Mouse (Mus musculus) limb, embryonic 13.5 days (tissue): ENCODE results near the gene 4933424G06Rik. TPM values are rescaled to one million over a fixed set of nuclear protein-coding genes. Genes with fewer than 3 reads are reported as not detected.
"Not testable (repeated sequence)": the region's sequence is repeated elsewhere in the genome, so short reads cannot be mapped to it uniquely, and the experiment has no call there.

Source experiments
- ATAC-seq: fragments of 200-750 bp; cut with Nextera tagmentation; 2 replicates; pipeline ENCODE4 v1.8.0; 2017; ENCODE audit warnings: low read depth, moderate number of reproducible peaks, moderate TSS enrichment; ENCODE audit not compliant: low FRiP score
- H3K27ac ChIP-seq: fragments of 300-500 bp; sonication (generic); 2 replicates; pipeline ENCODE4 v1.5.1; 2015; ENCODE audit warnings: inconsistent platforms, mild to moderate bottlenecking, moderate library complexity
- H3K27me3 ChIP-seq: fragments of 300-500 bp; sonication (generic); 2 replicates; pipeline ENCODE4 v1.6.1; 2015; ENCODE audit warnings: mild to moderate bottlenecking, inconsistent platforms
- H3K36me3 ChIP-seq: fragments of 300-500 bp; sonication (generic); 2 replicates; pipeline ENCODE4 v1.6.1; 2015; ENCODE audit warnings: inconsistent platforms, mild to moderate bottlenecking, moderate library complexity
- H3K4me1 ChIP-seq: fragments of 300-500 bp; sonication (generic); 2 replicates; pipeline ENCODE4 v1.6.1; 2015; ENCODE audit warnings: inconsistent platforms
- H3K4me2 ChIP-seq: fragments of 300-500 bp; sonication (generic); replicated peaks from 2 replicates; pipeline ENCODE4 v1.6.1; 2015; ENCODE audit warnings: inconsistent platforms, mild to moderate bottlenecking, moderate library complexity
- H3K4me3 ChIP-seq: fragments of 300-500 bp; sonication (generic); 2 replicates; pipeline ENCODE4 v1.5.1; 2015; ENCODE audit warnings: moderate library complexity, mild to moderate bottlenecking, inconsistent platforms
- H3K9ac ChIP-seq: fragments of 300-500 bp; sonication (generic); 2 replicates; pipeline ENCODE4 v1.6.1; 2015; ENCODE audit warnings: mild to moderate bottlenecking, inconsistent platforms
- H3K9me3 ChIP-seq: fragments of 300-500 bp; sonication (generic); 2 replicates; pipeline ENCODE4 v1.6.1; 2016; ENCODE audit warnings: inconsistent platforms
- WGBS: fragments of 180-500 bp; shearing (Covaris S2); methylation state at CpG from one replicate; pipeline ENCODE4 v1.1.7; 2015; 5-methylcytosine and 5-hydroxymethylcytosine counted together
- polyA plus RNA-seq: library from polyadenylated mRNA; unstranded; fragments of >200 nt; fragmentation: Nextera tagmentation; extraction: Ambion mirVana; gene quantifications from 2 replicates; pipeline ENCODE4 v1.2.1, GENCODE M21; 2015

4933424G06Rik gene
- polyA plus RNA-seq = not detected in 2 replicates

DNA sequence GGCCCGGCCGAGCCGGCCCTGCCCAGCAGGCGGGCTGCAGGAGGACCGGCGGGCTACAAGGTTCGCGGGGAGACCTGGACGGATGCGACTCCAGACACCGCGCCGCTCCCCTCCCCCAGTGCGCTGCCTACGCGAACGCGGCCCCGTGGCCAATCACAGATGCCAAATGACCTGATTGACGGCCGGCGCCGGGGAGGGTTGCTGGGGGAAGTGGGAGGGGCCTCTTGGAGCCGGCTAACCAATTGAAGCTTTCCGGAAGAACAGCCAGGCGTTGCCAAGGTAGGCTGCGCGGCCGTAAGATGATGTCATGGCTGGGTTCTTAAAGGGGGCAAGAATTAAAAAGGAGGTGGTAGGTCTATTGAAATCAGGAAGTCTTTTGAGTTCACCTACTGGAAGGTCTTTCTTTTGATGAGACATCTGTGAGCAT is at the start of gene 4933424G06Rik:
Gene 4933424G06Rik (plus strand): TSS at position 296 of the 427 bp plus-strand sequence.
- H3K36me3 ChIP-seq = peaks cover 27% of the 10 kb centered on the region
- H3K4me3 ChIP-seq = peak within 1 kb of the TSS; percentile 94
- peak within 1 kb of the TSS; percentile 93 for H3K9ac ChIP-seq
- peak within 1 kb of the TSS; percentile 88 for H3K4me2 ChIP-seq
- no peaks in the 10 kb centered on the region for H3K27me3 ChIP-seq
- H3K9me3 ChIP-seq = no peaks in the 10 kb centered on the region
- WGBS = under 1% methylated on average over 29 of the region's 29 CpGs
- H3K27ac ChIP-seq = peak within 1 kb of the TSS; percentile 83
- ATAC-seq = peak; percentile 96
- H3K4me1 ChIP-seq = peaks cover 16% of the 10 kb centered on the region

GRCm38 (mm10) chr1:36664457-36664856 is 45.5 kb upstream of the 4933424G06Rik start:
- H3K27me3 ChIP-seq = no peaks in the 10 kb centered on the region
- H3K9me3 ChIP-seq = no peaks in the 10 kb centered on the region
- no peak overlapping the region for H3K27ac ChIP-seq
- H3K4me3 ChIP-seq = no peak overlapping the region
- 71% methylated on average over 4 of the region's 4 CpGs for WGBS
- no peak overlapping the region for H3K9ac ChIP-seq
- no peak for ATAC-seq
- no peak overlapping the region for H3K4me2 ChIP-seq
- peaks cover 8% of the 10 kb centered on the region; the same call in 1 of the 2 replicates for H3K4me1 ChIP-seq
- no peaks in the 10 kb centered on the region for H3K36me3 ChIP-seq

- no peak overlapping the region for H3K4me2 ChIP-seq
- WGBS = 73% methylated on average over 11 of the region's 11 CpGs
Observed at GRCm38 (mm10) chr1:36665165-36665723, 44.7 kb upstream of the 4933424G06Rik start.

DNA sequence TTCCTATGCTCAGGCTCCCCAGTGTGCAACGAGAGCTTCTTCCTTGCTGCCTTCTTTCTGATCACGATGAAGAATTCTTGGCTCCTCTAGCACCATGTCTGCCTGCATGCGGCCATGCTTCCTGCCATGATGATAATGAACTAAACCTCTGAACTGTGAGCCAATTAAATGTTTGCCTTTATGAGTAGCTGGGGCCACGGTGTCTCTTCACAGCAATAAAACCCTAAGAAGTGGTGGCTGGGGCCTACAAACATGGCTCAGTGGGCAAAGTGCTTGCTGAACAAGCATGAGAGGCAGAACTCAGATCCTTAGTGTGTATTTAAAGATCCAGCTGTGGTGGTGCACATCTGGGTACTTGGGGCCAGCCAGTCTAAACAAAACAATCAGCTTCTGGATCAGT is 44.0 kb upstream of the 4933424G06Rik start:
- H3K9me3 ChIP-seq = no peaks in the 10 kb centered on the region
- WGBS = 45% methylated on average over 4 of the region's 4 CpGs
- no peak overlapping the region for H3K9ac ChIP-seq
- no peak overlapping the region for H3K4me2 ChIP-seq
- no peak overlapping the region for H3K27ac ChIP-seq
- ATAC-seq = peak; percentile 32; the same call in 1 of the 2 replicates
- peaks cover 8% of the 10 kb centered on the region; the same call in 1 of the 2 replicates for H3K4me1 ChIP-seq
- no peaks in the 10 kb centered on the region for H3K36me3 ChIP-seq
- H3K4me3 ChIP-seq = no peak overlapping the region
- no peaks in the 10 kb centered on the region for H3K27me3 ChIP-seq

More at GRCm38 (mm10) chr1:36665165-36665723, 44.7 kb upstream of the 4933424G06Rik start:
- no peak overlapping the region for H3K27ac ChIP-seq
- H3K27me3 ChIP-seq = no peaks in the 10 kb centered on the region
- H3K36me3 ChIP-seq = no peaks in the 10 kb centered on the region
- H3K4me1 ChIP-seq = peaks cover 8% of the 10 kb centered on the region; the same call in 1 of the 2 replicates
- peak; percentile 30; the same call in 1 of the 2 replicates for ATAC-seq
- H3K4me3 ChIP-seq = no peak overlapping the region
- H3K9me3 ChIP-seq = no peaks in the 10 kb centered on the region
- no peak overlapping the region for H3K9ac ChIP-seq

GRCm38 (mm10) chr1:36668007-36668406 is 41.9 kb upstream of the 4933424G06Rik start:
- 54% methylated on average over 4 of the region's 4 CpGs for WGBS
- H3K9me3 ChIP-seq, H3K36me3 ChIP-seq, H3K4me1 ChIP-seq, H3K9ac ChIP-seq, H3K4me3 ChIP-seq, ATAC-seq, H3K27me3 ChIP-seq, H3K4me2 ChIP-seq, H3K27ac ChIP-seq: not testable (repeated sequence)

- Histone ChIP-seq H3K36me3 (no peaks in the 10 kb centered on the region), H3K4me2 (no peak overlapping the region), H3K4me1 (peaks cover 8% of the 10 kb centered on the region; the same call in 1 of the 2 replicates), H3K27me3 (no peaks in the 10 kb centered on the region), H3K9ac (no peak overlapping the region), H3K4me3 (no peak overlapping the region), H3K27ac (no peak overlapping the region), H3K9me3 (no peaks in the 10 kb centered on the region)
- WGBS = 60% methylated on average over 4 of the region's 4 CpGs
- ATAC-seq = no peak
Observed at GRCm38 (mm10) chr1:36670256-36670655, 39.7 kb upstream of the 4933424G06Rik start.

DNA sequence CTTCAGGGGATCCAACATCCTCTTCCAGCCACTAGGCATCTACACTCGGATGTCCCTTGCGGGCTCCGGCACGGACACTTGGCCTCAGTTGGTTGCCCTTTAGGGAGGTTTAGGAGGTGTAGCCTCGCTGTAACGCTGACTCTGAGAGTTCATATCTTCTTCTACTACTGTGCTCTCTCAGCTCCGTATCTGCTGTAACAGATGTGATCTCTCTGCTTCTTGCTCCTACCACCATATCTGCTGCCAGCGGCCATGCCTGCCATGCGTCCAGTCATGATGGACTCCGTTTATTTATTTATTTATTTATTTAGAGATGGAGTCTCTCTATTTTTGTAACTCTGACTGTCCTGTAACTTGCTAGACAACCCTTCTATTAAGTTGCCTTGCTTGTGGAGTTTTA is 38.7 kb upstream of the 4933424G06Rik start:
- ATAC-seq = no peak
- H3K36me3 ChIP-seq = no peaks in the 10 kb centered on the region
- 96% methylated on average over 10 of the region's 10 CpGs for WGBS
- no peak overlapping the region for H3K4me2 ChIP-seq
- no peak overlapping the region for H3K27ac ChIP-seq
- no peak overlapping the region for H3K4me3 ChIP-seq
- H3K4me1 ChIP-seq = no peaks in the 10 kb centered on the region
- no peak overlapping the region for H3K9ac ChIP-seq
- no peaks in the 10 kb centered on the region for H3K9me3 ChIP-seq
- no peaks in the 10 kb centered on the region for H3K27me3 ChIP-seq

DNA sequence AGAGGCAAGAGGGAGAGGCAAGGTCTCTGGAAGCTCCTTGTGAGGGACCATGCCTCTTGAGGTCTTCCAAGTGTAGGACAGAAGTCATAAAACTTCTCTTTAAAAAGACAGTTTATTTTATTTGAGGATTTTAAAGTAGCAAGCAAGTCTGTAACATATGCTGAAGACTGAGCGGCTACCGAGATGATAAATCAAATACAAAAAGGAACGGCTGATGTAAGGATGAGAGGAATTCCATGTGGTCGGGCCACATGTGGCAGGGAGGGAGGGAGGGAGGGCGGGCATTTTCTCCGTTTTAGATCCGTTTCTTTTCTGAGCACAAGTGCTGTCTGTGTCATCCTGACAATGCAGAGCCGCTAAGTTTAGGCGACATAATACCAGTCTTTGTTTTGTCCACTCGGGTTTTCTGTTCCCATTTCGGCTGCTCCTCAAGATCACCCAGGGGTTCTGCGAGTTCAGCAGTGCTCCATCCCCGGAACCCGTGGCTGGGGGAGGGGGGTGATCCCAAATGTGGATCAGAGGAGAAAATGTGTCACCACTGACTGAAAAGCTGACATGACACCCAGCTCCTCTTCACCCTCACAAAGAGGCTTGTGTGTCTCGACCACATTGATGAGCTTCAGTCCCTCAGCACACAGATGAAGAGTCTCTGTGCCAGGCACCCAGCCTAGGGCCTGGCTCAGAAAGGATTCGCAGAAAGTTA is 37.1 kb upstream of the 4933424G06Rik start:
- H3K9ac ChIP-seq = no peak overlapping the region

GRCm38 (mm10) chr1:36674936-36675335 is 35.0 kb upstream of the 4933424G06Rik start:
- Histone ChIP-seq H3K4me2 (no peak overlapping the region), H3K27me3 (no peaks in the 10 kb centered on the region), H3K9me3 (no peaks in the 10 kb centered on the region), H3K36me3 (no peaks in the 10 kb centered on the region), H3K9ac (no peak overlapping the region), H3K4me1 (no peaks in the 10 kb centered on the region), H3K4me3 (no peak overlapping the region), H3K27ac (no peak overlapping the region)
- WGBS = 10% methylated on average over 3 of the region's 3 CpGs
- ATAC-seq = no peak

More for the DNA sequence above, 37.1 kb upstream of the 4933424G06Rik start:
- no peak overlapping the region for H3K27ac ChIP-seq
- no peak overlapping the region for H3K4me2 ChIP-seq
- no peak overlapping the region for H3K4me3 ChIP-seq
- peak; percentile 32; the same call in 1 of the 2 replicates for ATAC-seq
- H3K4me1 ChIP-seq = no peaks in the 10 kb centered on the region
- WGBS = 54% methylated on average over 16 of the region's 16 CpGs
- H3K9me3 ChIP-seq = no peaks in the 10 kb centered on the region
- no peaks in the 10 kb centered on the region for H3K36me3 ChIP-seq
- no peaks in the 10 kb centered on the region for H3K27me3 ChIP-seq

DNA sequence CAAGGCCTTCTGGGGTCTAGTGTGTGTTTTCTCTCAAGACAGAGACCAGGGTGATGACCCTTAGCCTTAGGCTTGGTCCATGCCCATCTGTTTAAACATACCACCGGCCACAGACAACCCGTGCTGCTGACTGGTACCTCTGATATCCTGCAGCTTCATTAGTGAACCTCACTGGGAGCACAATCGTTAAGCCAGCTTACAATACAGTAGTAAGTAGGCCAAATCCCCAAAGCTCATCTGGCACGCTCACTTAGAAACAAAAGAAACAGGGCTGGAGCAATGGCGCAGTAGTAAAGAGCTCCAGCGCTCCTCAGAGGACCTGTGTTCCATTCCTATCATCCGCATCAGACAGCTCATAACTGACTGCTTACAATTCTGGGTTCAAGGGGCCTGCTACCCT is 29.1 kb upstream of the 4933424G06Rik start:
- Histone ChIP-seq H3K4me2 (no peak overlapping the region), H3K9me3 (no peaks in the 10 kb centered on the region), H3K36me3 (no peaks in the 10 kb centered on the region), H3K9ac (no peak overlapping the region), H3K27ac (no peak overlapping the region), H3K4me1 (peaks cover 3% of the 10 kb centered on the region; the same call in 1 of the 2 replicates), H3K4me3 (no peak overlapping the region), H3K27me3 (no peaks in the 10 kb centered on the region)
- WGBS = 78% methylated on average over 7 of the region's 7 CpGs
- ATAC-seq = no peak

- no peak for ATAC-seq
- Histone ChIP-seq H3K4me3 (no peak within 1 kb of the TSS), H3K4me1 (peaks cover 3% of the 10 kb centered on the region; the same call in 1 of the 2 replicates), H3K9me3 (no peaks in the 10 kb centered on the region), H3K9ac (no peak within 1 kb of the TSS), H3K36me3 (no peaks in the 10 kb centered on the region), H3K27me3 (no peaks in the 10 kb centered on the region), H3K4me2 (no peak within 1 kb of the TSS), H3K27ac (no peak within 1 kb of the TSS)
- 93% methylated on average over 39 of the region's 39 CpGs for WGBS
Observed at GRCm38 (mm10) chr1:36682620-36683355, 27.2 kb upstream of the 4933424G06Rik start, which contains the start of gene Fam178b. Gene Fam178b (minus strand): TSS chr1:36683183.
